Mouse (Mus musculus): ENCODE data around the gene 9230112D13Rik.

- TF ChIP-seq CTCF (IDR thresholded peaks at IDR 0.05; ENCODE audit: low read depth) (no peak), EP300 (IDR thresholded peaks at IDR 0.05; ENCODE audit: low read depth) (no peak)
Observed at GRCm38 (mm10) chr14:34515860-34516259, 6.7 kb downstream of the 9230112D13Rik start.
